Mouse (Mus musculus) 416B (cell line): Measurements from ENCODE around the gene Cisd1.

Experiments
- DNase-seq: peaks from one replicate; pipeline ENCODE4 v3.0.0; 2011; ENCODE audit warnings: low read depth

Gene Cisd1

DNA sequence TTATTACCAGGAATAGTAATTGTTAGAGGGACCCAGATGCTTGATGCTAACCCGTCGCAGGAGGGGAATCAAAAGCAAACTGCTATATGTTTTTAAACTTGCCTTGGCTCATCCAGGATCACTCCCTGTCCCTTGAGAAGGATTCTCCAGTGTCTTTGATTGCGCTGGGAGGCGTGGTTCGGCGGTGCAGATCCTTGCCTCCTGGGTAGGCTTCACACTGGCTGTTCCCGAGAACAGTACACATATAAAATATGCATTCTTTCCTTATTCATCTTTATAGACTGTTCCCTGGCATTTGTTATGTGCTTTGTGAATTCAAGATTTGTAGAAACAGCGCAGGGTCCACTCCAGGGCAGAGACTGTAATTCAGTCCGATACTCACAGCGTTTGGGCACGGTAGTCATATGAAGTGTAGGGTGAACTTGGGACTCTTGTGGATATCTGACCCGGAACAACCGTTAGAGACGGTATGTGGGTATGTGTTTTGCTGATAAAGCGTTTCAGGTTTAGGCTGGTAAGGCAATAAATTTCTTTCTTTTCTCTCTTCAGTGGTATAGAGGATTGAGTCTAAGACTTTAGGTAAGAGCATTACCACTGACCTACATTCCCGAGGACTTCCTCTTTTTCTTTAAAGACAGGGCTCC, 4.0 kb upstream of the Cisd1 start:
- DNase-seq: no peak

GRCm38 (mm10) chr10:71347964-71348636, 3.3 kb upstream of the Cisd1 start:
- peak; percentile 64 for DNase-seq

DNA sequence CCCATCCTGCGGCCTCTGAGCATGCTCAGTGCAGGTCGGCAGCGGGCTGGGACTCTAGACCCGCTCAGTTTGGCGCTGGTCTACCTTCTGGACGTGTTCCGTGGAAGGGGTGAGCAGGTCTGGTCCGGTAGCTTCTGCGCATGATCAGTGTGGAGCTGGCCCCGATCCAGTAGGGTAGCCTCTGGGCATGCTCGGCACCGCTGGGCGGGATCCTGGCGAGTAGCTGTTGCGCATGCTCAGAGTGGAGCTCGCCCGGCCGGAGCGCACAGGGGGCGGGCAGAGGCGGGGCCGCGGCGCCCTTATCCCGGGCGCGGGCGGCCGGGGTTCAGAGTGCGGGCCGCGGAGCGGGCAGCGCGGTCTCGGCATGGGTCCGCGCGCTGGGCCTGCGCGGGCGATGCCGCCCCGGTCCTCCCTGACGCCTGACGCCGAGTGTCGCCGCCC, 2.8 kb upstream of the Cisd1 start, which contains the start of gene Ipmk:
TSS of gene Ipmk (plus strand) at position 255 of the 441 bp plus-strand sequence.
- DNase-seq: peak; percentile 96

GRCm38 (mm10) chr10:71346722-71347508, 2.2 kb upstream of the Cisd1 start:
- peak; percentile 84 for DNase-seq

GRCm38 (mm10) chr10:71346106-71346505, 1.4 kb upstream of the Cisd1 start:
- DNase-seq: no peak

DNA sequence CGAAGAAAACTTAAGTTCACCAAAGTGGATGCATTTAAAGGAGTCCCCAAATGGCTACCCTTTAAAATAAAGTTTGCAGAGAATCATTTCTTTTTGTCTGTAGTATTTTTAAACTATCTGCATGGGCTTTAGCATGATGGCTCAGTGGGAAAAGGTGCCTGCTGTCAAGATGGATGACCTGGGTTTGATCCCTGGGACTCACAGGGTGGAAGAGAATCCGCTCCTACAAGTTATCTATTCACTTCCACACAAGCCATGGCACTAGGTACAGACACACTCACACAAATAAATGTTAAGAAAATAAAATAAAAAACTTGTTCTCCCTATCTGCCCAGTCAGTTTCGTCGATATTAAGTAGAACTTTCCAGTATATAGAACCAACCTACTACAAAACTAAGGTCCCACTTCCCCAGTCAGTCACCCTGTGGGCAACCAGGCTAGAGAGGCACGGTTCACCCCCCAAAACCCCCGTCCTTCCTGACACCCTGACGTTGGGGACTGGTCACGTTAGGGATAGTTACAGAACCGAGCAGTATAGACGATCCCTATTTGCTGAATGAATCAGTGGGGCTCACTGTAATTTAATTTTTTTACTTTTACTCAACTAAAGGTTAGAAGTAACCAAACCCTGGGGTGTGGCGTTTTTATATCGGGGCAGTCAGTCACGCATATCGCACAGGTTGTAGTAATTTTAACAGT, 1.0 kb downstream of the Cisd1 start:
- DNase-seq: no peak

DNA sequence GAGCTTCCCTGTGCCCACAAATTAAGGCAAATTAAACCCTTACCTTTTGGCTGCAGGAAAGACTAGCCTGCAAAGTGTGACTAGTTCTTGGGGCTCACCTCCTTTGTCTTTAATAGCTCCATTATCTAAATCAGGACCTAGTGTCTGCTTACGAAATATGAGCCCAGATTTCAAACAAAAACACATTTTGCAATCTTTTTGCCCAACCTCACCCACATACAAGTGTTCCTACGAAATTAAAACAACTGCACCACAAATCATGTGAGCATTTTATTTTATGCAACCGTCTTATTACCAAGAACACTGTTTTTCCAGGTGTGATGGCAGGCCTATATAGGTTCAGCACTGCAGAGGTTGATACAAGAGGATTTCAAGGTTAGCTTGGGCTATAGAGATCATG, 1.6 kb downstream of the Cisd1 start:
- peak; percentile 55 for DNase-seq

DNA sequence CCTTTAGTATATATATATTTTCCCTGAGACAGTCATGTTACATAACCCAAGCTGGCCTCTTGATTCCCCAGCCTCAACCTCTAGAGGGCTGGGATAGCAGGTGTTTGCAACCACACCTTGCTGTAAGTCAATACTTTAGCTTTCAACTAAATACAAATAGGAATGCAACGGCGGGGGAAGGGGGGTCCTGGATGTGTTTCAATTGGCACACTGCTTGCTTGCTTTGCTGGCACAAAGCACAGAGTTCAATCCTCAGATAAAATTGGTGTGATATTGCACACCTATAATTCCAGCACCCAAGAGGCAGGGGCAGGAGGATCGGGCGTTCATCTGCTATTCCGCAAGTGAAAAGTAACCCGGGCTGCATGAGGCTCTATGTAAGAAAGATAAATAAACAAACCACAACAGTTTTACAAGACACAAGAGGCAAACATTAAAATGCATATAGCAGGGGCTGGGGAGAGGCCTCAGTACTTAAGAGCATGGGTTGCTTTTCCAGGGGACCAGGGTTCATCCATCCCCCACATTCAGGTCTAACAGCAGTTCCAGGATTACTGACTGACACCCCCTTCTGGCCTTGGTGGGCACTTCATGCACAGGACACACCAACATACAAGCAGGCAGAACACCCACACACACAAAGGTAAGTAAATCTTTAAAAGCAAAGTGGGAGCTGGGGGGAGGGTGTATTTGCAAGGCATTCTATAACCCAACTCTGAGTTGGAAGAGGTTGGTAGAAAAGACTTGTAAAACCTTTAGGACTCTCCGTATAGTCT, 2.5 kb downstream of the Cisd1 start:
- DNase-seq: peak; percentile 62

DNA sequence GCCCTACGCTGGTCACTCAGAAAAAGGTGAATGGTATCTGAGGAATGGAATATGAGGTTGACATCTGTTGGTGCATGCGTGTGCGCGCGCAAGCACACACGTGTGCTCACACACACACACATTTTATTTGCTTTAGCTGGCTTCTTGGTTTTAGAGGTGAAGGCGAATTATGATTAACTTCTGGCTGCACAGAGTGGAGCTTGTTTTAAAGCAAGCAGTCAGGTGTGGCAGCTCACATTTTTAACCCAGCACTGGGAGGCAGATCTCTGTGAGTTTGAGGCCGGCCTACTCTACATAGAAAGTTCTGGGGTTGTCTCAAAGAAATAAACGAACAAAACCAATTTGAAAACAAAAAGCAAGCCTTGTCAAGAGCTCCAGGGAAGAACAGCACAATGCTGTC, 3.5 kb downstream of the Cisd1 start:
- no peak for DNase-seq

DNA sequence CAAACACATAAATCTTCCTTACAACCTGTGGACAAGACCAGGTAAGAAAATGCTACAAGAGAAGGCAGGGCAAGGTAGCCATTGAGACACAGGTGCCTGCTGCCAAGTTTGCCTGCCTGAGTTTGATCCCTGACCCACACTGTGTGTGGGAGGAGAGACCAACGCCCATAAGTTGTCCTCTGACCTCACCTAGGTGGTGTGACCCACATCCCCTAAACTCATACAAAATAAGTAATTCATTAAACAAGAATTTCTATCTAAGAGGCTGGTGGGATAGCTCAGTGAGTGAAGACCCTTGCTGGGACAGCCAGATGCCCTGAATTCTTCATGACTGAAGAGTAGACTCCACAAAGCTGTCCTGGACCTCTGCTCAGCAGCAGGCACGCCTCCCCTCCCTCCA, 4.6 kb downstream of the Cisd1 start:
- no peak for DNase-seq

GRCm38 (mm10) chr10:71339463-71339862, 5.3 kb downstream of the Cisd1 start:
- DNase-seq: peak; percentile 48

GRCm38 (mm10) chr10:71338156-71338905, 6.4 kb downstream of the Cisd1 start:
- peak; percentile 56 for DNase-seq

GRCm38 (mm10) chr10:71337733-71338132, 7.0 kb downstream of the Cisd1 start:
- DNase-seq: no peak

DNA sequence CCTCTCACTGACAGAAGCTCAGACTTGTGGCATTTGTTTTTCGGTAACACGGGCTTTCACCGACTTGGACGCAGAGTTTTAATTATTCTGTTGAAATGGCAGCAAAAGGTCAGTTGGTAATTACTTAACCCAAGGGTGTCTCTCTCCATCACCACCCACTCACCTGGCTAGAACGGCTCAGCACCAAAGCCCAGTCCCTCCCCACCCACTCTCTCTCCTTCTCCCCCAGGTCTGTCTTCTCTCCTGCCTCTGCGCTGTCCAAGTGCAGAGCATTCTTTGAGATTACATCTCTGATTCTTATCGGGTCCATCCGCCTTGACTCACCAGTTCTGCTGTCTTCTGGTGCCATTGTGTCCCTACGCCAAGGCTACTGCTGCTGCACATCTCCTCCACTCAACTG, 11.9 kb downstream of the Cisd1 start:
- no peak for DNase-seq

DNA sequence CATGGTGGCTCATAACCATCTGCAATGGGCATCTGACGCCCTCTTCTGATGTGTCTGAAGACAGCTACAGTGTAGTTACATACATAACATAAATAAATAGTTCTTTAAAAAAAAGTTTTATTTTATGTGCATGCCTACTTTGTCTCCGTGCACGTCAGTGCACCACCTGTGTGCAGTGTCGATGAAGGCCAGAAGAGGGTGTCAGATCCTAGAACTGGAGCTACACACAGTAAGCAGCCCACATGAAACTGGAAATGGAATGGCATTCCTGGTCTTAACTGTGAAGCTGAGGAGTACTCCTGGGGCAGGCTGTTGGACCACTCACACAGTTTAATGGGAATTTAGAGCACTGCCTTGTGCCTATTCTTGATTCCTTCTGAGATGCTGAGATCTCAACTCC, 12.4 kb downstream of the Cisd1 start:
- no peak for DNase-seq

- DNase-seq: no peak
Observed at GRCm38 (mm10) chr10:71331908-71332307, 12.8 kb downstream of the Cisd1 start.

DNA sequence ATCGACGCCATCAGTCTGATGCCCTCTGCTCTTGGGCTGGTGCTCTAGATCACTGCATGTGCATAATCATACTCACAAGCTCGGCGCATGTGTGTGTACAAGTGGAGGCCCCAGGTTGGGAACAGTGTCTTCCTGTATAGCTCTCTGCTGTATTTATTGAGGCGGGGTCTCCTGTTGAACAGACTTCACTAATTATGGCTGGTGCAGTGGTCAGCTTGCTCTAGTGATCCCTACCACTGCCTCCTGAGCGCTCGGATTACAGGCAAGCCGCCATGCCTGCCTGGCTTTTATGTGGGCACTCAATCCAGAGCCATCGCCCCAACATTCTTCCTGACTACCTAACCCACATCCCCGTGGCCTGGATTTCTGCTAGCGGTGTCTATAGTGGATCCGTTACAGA, 14.7 kb downstream of the Cisd1 start:
- DNase-seq: no peak

GRCm38 (mm10) chr10:71329295-71329694, 15.5 kb downstream of the Cisd1 start:
- no peak for DNase-seq

DNA sequence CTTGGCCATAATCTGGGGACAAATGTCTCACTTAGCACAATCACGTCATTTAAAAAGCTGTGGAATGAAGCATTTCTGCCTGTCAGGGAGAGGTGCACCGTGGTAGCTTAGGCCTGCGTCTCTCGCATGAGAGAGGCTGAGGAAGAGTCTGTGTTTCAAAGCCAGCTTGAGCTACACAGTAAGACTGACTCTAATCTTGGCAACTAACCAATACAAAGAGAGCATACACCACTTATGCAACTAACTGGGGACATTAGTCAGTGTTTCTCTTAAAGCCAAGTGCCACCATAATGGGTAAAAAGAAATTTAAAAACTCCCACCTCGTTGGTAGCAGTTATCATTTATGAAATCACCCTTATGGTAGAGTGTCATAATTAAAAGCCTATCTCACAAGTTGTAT, 15.9 kb downstream of the Cisd1 start:
- DNase-seq: no peak

GRCm38 (mm10) chr10:71328382-71328781, 16.4 kb downstream of the Cisd1 start:
- DNase-seq: no peak

DNA sequence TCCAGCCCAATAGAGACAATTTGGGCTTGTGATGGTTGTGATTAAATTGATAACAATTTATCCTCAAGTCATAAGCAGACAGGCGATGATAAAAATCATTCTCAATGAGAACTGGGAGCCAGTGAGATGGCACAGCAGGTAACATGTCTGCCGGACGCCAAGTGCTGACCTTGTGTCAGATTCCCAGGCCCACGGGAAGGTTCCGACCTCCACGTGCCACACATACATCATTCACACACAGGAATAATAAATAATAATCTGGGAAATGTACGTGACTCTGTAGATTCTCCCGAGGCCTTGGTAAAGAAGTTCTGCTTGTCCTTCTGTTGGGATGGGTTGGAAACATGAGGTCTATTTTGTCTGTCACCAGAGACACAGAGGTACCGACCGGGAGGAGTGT, 17.4 kb downstream of the Cisd1 start:
- DNase-seq: no peak
